Mouse (Mus musculus): ENCODE data around the gene B3gnt7.

B3gnt7 gene

GRCm38 (mm10) chr1:86343969-86344861 is 41.6 kb downstream of the B3gnt7 start:
- DNase-seq (ENCODE audit: low spot score): no peak

- DNase-seq (ENCODE audit: low spot score): no peak
These were observed 42.4 kb downstream of the B3gnt7 start for GRCm38 (mm10) chr1:86345069-86345468.

- DNase-seq (ENCODE audit: low spot score): no peak
These were observed 43.3 kb downstream of the B3gnt7 start for GRCm38 (mm10) chr1:86345956-86346355.

- DNase-seq (ENCODE audit: low spot score): no peak
These were observed 44.5 kb downstream of the B3gnt7 start for GRCm38 (mm10) chr1:86346851-86347715.

GRCm38 (mm10) chr1:86347716-86348045 is 45.0 kb downstream of the B3gnt7 start:
- DNase-seq (ENCODE audit: low spot score): no peak

- no peak for DNase-seq (ENCODE audit: low spot score)
These were observed 45.5 kb downstream of the B3gnt7 start for GRCm38 (mm10) chr1:86348083-86348482.

GRCm38 (mm10) chr1:86348801-86349200 is 46.2 kb downstream of the B3gnt7 start:
- DNase-seq (ENCODE audit: low spot score): no peak

GRCm38 (mm10) chr1:86349201-86349600 is 46.6 kb downstream of the B3gnt7 start:
- DNase-seq (ENCODE audit: low spot score): no peak

- no peak for DNase-seq (ENCODE audit: low spot score)
These were observed 47.1 kb downstream of the B3gnt7 start for GRCm38 (mm10) chr1:86349696-86350095.

GRCm38 (mm10) chr1:86350576-86350975 is 47.9 kb downstream of the B3gnt7 start:
- DNase-seq (ENCODE audit: low spot score): no peak

- no peak for DNase-seq (ENCODE audit: low spot score)
These were observed 51.6 kb downstream of the B3gnt7 start for GRCm38 (mm10) chr1:86354186-86354585.

All from MN1 (cell line).